Mouse (Mus musculus): ENCODE measurements around the gene Ltbp3.

Ltbp3 gene

DNA sequence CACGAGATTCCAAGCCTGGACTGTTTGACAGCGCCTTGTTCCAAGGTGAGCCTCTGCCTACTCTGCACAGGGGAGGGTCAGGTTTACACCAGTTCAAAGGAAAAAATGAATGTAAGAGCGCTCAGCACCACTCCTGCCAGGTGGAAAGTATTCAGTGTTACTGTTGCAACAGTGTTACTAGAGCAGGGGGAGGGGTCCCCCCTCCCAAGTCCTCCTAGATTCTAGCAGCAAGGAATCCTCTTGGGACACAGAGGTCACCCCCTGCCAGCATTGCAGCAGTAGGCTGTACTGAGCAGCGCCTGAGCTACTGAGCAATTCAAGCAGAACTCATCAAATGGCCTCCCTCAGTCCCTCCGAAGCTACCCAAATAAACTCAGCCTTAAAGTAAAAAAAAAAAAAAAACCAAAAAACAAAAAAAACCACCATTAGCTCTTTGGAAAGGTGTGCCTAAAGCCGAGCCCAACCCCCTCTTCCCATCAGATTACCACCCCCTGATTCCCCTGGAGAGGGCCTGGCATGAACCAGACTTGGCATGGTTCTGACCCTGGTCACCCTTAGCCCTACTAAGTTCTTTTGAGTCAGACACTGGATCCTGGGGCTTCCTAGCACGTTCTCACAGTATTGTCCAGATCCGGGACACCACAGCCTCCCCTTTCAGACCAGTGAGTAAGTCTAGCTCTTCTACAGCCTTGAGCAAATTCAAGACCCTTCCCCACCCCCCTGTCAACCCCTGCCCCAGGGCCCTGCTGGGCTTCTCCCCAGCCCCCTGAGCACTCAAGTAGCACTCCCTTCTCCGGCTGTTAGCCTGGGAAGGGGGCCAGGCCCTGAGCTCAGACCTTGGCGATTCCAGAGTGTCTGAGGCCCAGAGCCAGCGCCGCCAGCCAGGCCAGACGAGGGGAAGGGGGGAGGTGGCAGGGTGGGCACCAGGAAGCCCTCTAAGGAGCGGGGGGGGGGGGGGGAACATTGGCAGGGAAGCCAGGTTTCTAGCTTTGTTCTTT lies at the start of gene Ltbp3:
Gene Ltbp3 (plus strand): TSS at position 585 of the 998 bp plus-strand sequence.
- in situ Hi-C loops (cut with MboI, MseI), result no loop called here

DNA sequence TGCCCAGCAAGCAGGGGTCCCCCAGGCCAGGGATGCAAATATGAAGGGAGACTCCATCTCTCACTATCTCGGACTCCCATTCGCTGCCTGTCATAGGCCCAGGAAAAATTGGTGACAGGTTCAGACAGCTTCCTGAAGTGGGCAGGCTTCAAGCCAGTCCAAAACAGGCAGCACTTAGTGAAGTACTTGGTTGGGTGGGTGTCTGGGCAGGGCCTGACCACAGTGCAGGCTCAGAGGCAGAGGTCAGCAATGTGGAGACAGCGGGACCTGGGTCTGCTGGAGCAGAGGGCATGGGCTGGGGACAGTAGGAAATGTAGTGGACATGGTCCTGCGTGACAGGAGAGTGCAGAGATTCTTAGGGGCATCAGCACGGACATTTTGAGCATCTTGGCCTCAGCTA lies 49.1 kb upstream of the Ltbp3 start:
- in situ Hi-C loops (cut with MboI, MseI), result no loop called here

DNA sequence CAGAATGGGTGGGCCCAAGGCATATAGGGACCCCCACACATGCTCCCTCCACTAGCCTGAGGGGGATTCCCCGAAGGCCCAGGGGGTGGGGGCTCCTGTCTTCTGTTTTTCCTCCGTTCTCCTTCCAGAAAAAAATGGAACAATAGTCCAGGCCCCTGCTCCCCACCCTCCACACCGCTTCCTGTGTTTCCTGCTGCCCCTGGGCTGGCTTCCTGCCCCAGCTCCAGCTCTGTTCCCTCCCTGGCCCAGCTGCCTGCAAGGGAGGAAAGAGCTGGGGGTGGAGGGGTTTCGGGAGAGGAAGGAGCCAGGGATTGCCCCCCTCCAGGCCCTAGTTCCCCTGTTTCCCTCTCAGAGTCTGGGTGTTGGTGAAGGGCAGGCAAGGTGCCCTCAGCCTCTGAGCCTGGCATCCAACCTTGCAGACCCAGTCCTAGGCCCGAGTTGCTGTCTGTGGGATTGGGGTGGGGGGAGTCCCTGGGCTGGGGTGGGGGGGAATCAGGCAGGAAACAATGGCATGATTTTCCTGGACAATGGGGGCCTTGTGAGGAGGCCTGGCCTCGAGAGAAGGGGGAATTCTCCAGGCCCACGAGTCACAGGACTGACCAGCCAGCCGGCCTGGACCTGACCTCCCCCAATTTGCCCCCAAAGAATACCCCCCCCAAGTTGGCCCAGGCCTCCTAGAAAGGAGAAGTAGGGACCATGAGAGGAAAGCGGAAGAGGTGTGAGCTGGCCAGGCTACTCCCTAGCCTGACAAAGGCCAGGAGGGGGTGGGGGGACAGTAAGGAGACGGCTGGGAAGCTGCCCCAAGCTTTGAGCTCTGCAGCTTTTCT lies 48.4 kb upstream of the Ltbp3 start:
- in situ Hi-C loops (cut with MboI, MseI), result no loop called here

DNA sequence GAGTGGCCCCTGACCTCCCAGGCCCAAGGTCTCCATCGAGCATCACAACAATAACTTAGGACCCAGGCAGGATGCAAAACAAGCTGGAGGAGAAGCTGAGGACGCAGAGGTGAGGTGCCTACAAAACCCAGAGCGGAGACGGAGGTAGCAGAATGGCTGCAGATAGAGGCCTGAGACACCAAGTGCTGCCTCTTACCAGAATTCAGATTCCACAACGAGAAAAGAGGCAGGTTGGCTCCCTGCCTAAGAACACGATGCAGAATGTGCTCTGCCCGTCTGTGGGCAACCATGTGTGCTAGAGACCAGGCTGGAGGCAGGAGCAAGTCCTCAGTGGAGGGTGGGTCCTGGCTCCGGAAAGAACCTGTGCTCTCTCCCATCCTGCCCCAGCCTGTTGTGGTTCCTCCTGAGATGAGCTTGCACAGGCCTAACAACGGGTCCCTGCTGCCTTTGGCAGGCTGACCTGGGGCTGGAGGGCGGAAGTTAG lies 47.7 kb upstream of the Ltbp3 start:
- in situ Hi-C loops (cut with MboI, MseI), result no loop called here

DNA sequence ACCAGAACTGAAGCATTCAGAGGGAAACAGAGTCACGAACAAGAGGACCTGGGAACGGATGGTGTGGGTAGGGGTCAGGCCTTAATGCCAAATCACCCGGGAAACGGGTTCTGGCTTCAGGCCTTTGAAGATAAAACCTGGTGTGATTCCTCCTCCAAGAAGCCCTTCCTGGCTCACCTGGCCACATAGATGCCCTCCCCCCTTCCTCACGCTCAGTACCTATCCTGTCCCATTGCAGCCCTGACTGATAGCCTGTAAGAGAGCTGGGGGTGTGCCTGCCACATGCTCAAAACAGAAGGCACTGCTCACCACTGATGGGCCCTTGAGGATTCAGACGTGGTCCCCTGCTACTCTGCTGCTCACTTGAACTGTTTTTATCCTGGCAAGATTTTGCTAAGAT lies 46.9 kb upstream of the Ltbp3 start:
- in situ Hi-C loops (cut with MboI, MseI), result no loop called here

DNA sequence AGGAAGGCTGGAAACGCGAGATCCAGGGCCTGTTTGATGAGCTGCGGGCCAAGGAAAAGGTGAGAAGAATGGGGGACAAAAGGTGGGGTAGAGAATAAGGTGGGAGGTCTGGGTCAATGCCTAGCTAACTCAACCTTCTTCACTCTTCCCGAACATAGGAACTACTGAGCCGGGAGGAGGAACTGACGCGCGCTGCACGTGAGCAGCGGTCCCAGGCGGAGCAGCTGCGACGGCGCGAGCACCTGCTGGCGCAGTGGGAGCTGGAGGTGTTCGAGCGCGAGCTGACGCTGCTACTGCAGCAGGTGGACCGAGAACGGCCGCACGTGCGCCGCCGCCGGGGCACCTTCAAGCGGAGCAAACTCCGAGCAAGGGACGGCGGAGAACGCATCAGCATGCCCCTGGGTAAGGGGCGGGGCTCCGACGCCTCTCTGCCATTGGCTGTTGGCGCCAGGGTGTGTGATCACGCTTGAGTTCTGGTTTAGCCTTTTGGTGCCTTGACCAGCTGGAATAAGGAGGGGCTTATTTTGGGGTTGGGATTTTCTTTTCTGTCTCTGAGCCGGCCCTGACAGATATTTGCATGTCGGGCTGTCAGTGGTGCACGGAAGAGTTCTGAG lies 44.7 kb upstream of the Ltbp3 start:
- in situ Hi-C loops (cut with MboI, MseI), result no loop called here

DNA sequence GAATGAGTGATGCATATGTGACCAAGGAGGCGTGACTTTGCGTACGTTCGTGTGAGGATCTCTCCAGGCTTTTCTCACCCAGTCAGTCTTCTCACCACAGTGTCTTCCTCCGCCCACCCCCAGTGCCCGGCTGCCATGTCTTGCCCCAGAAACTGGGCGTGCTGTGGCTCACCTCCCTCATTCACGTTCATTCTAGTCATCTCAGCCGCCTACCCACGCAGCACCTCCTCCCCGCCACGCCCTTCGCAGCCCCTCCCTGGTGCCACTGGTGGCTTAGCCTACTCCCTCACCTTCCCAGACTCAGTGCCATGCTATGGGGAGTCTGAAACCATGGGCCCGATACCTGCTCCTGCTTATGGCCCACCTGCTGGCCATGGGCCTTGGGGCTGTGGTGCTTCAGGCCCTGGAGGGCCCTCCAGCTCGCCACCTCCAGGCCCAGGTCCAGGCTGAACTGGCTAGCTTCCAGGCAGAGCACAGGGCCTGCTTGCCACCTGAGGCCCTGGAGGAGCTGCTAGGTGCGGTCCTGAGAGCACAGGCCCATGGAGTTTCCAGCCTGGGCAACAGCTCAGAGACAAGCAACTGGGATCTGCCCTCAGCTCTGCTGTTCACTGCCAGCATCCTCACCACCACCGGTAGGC lies 36.4 kb upstream of the Ltbp3 start, which contains the start of gene Kcnk7:
Gene Kcnk7 (plus strand): TSS at position 205 of the 638 bp plus-strand sequence.
- in situ Hi-C loops (cut with MboI, MseI), result loop anchor here (5.0 kb wide), 1 partner anchor 37 kb away; no protein-coding TSS in a partner anchor

DNA sequence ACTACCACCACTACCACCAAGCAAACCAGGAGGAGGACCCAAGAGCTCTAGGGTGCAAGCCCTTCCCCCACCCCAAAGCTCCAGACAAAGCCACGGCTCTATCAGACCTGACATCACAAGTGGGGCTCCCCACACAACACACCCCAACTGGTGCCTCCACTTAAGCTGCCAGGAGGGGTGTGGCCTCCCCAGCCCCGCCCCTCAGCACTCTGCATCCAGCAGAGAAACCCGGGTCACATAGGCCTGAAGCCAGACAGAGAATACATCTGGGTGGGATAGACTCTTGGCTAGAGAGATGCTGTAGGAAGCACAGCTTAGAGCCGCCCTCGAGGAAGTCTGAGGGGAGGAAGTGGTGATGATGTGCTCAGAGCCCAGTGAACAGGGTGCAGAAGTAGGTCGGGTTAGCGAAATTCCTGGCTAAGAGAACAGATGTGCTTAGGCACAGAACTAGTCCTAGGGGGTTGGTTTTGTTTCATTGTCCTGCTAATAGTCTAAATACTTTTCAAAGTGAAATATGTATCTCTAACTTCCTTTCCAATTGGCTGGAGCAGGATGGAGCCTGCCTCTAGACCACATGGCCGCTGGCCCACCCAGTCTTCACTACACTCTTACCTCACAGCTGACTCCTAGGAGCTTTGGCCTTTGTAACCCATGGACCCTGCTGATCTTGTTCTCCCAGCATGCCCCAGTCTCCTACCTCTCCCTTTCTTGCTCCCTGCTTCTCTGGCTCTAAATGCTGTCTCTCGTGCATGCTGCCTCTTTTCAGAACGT lies 35.7 kb upstream of the Ltbp3 start:
- in situ Hi-C loops (cut with MboI, MseI), result loop anchor here (5.0 kb wide), 1 partner anchor 38 kb away; no protein-coding TSS in a partner anchor

DNA sequence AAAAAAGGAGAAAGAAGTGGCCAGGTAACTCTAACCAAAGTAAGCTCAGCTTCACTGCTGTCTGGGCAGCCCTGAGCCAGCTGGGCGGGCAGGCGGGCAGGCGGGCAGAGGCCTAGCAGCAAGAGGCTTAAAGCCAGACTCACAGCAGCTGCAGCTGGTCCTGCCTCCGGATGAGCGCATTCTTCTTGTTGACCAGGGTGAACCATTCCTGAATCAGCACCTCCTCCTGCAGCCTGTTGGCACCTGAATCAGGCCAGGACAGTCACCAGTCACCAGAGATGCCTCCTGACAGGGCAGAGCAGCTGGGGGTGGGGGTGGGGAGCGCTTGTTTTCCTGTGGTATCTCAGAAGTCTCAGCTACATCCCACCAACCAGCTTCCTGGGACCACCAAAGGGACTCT lies 30.6 kb upstream of the Ltbp3 start:
- in situ Hi-C loops (cut with MboI, MseI), result no loop called here

DNA sequence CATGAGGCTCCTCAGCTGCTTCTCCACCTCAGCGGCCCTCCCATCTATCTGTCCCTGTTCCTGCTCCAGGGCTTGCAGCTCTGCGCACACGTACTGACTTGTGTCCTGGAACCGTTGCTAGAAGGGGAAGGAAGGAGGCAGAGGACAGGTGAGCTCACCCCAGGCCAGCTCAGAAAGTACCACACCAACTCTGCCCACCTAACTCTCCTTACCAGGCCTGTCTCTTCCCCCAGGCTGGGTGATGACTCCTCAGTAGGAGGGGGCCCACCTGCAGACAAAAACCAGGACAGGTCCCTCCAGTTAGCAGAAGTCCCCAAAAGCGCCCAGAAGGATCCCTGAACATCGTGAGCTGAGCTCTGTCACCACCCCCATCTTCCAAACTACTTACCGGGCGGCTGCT lies 30.1 kb upstream of the Ltbp3 start:
- in situ Hi-C loops (cut with MboI, MseI), result no loop called here

DNA sequence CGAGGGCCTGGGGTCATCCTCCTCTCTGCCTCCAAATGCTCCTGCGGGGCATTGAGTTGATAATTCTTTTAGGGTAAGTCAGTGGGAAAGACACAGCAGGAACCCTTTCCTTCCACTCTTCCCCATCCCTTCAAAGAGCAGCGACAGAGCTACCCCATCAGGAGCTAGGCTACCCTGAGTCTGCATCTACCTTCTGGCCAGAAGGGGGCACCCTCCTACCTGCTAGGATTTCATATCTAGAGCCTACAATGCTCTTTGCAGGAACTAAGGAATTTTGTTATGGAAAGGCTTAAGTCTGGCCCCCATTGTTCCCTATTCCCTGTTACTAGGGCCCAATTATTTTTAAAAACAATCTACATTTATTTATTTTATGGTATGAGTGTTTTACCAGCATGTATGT lies 29.5 kb upstream of the Ltbp3 start:
- in situ Hi-C loops (cut with MboI, MseI), result no loop called here

DNA sequence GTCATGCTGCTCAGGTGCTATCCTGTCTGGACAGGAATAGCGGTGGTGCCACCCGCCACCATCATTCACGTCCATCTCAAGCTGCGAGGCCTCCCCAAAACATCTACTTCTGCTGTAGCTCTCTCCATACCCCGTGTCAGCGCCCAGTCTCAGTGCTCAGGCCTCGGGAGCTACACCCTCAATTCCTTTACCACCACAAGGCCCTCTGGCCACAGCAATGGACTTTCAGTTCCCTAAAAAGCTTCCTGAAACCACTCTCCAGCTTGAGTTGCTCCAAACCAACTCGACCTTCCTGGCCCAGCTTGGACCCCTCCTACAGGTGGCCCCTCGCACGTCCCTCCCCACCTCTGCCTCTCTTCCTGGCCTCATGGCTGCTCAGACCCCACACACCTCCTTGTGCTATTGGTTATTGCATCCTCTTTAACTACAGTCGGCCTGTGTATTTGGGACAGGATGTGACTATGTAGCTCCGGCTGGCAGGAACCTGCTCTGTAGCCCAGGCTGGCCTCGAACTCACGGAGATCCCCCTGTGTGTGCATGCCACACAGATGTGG lies 28.7 kb upstream of the Ltbp3 start:
- in situ Hi-C loops (cut with MboI, MseI), result no loop called here

DNA sequence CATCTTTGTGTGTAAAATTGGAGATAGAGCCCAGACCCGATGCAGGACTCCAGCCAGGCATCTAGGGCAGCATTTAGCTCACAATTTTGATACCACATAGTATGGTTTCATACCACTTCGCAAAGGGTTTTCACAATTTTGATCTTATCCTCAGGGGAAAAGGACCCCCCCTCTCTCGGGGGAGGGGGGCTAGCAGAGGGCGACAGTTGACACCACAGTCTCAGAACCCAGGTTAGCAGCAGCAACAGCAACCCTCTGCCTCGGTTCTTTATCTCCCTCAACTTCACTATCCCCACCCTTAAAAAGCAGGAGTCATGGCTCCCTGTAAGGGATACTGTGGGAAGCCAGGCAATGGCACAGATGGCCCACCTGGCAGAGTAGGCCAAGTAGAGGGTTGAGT lies 27.4 kb upstream of the Ltbp3 start:
- in situ Hi-C loops (cut with MboI, MseI), result no loop called here

DNA sequence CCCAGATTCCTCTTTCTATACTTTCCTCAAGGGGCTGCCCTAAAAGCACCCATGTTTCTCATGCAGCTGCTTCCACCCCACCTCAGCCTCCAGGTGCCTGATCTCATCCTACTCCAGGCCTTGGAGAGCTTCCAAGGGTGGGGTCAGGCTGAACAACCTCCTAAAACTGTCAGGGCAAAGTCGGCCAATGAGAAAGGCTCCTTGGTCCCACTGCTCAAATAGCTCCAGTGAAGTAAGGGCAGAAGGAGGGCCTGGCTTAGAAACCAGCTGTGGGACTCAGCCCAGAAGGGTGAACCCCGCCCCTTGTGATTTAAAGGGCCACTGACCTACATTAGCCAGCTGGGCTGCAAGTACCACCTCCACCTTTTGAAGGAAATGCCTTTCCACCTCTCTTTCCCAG lies 27.0 kb upstream of the Ltbp3 start:
- in situ Hi-C loops (cut with MboI, MseI), result no loop called here

DNA sequence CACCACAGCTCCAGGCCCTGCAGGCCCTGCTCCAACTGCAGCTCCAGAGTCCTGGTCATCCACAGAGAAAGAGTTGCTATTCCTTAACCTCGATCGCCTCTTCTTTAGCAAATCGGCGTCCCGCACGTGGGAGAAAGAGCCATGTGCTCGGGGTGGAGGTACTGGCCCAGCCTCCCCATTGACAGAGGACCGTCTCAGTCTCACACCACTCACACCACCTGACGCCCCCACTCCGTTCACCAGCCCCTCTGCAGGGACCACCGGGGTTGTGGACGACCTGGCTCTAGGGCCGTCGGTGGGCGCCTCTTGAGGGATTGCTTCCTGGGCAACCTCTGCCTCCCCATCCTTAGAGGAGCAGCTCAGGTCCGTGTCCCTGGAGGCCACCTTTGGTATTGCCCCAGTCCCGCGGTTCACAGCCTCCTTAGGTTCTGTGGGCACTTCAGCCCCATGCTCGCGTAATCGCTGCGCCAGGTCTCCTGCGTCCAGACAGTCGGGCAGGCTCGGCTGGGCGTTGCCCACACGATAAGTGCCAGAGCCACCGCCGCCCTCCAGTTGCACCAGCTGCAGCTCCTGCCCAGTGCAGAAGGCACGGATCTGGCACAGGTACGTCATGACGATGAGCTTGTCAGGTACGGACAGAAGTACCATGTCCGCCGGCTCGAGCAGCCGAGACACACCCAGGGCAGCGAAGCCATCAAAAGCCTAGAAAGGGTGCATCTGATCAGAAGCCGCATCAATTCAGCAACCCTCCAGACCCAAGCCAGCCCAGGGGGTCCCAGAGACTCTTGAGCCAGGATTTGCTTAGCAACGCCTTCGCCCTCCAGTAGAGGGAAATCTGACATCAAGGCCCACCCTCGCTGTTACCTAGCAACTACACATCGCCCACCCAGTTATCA lies 24.7 kb upstream of the Ltbp3 start:
- in situ Hi-C loops (cut with MboI, MseI), result no loop called here

DNA sequence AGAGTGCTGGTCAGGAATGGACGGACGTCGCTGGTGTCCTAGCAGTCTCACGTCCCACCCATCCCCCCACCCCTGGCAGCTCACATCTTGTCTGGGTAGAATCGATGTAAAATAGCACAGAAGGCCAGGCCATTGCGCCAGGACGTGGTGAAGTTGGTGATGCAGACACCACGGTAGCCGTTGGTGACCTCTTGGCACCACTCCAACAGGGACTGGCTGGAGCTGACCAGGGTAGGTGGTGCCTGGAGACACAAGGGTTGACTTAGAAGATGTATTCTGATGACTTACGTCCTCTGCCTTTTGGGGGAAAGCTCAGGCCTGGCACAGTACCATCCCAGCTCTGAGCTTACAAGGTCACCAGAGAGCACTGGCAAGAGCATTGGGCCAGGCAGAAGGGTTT lies 23.7 kb upstream of the Ltbp3 start:
- in situ Hi-C loops (cut with MboI, MseI), result no loop called here

DNA sequence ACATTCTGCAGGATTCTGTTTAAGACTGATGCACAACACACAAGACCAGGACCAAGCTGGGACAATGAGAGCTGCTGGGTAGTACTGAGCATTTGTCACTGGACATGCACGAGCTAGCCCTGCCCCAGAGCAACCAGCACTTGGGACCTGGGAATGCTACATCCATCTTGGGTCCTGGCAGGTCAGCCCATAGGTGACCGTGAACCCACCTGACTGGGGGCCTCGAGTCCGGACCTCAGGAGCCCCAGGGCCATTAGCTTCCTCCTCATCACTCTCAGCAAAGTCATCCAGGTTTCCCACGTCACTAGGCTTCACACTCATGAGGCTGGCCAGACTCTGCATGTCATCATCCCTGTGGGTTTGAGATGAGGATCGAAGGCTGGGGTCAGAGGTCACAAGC lies 19.5 kb upstream of the Ltbp3 start:
- in situ Hi-C loops (cut with MboI, MseI), result loop anchor here (10.0 kb wide), 1 partner anchor 56 kb away; the partner anchor contains the start of gene Sipa1

DNA sequence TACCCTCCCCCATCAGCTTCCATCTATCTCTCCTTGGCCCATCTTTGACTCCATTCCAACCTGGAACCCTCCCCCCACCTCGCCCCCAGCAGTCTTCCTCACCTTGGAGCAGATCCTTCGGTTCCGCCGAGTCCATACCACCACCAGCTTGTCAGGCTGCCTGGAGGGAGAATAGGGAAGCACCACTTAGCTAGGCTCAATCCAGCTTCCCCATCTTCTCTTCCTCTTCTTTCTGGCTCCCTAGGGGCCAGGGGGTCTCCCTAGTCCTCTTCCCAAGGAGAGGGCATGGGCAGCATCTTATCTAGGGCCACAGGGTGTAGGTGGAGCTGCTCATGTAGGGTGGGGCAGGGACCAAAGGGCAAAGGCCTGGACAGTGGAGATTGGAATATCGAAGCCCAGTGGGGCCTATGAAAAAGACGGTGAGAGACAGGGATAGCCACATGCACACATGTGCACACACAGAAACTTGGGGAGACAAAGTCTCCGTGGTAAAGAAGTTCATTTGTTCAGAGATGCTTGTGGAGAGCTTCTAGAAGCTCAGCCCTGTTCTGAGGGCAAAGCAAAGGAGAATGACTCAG lies 17.8 kb upstream of the Ltbp3 start:
- in situ Hi-C loops (cut with MboI, MseI), result loop anchor here (10.0 kb wide), 1 partner anchor 58 kb away; the partner anchor contains the start of gene Sipa1
